ENCODE assay signal across 8 mouse cellular contexts in the genomic region with DNA sequence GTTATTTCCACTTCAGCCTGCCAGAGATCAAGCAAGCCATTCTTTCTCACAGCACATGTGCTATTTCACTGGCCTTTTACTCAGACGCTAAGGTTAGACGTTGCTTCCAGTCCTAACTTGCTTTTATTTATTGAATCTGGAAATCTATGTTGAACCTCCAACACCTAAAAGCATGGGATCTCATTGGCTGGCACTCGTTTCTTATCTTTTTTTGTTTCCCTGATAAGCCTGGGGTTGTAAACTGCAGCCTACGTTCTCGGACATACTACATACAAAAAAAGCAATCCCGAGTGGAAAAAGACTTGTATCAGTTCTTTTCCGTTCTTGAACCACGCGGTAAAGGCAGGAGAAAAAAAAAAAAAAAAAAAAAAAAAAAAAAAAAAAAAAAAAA. TPM values are rescaled to one million over a fixed set of nuclear protein-coding genes. Genes with fewer than 3 reads are reported as not detected.
DNase-seq lines count a peak whose midpoint lies in the region; ATAC-seq and TF ChIP-seq lines count a peak whose summit lies in the region.

No protein-coding gene starts in this region.

- peak overlapping the region; percentile 76 for H3K4me2 ChIP-seq in heart, embryonic 13.5 days
- H3K4me2 ChIP-seq in hindbrain, embryonic 11.5 days (replicated peaks; ENCODE audit: low read depth, low read length) = peak overlapping the region; percentile 54
- H3K4me2 ChIP-seq in midbrain, embryonic 13.5 days (replicated peaks) = peak overlapping the region; percentile 75

- TF ChIP-seq POLR2A in brain, embryonic 14.5 days (IDR thresholded peaks at IDR 0.05; ENCODE audit: borderline replicate concordance, extremely low read depth, insufficient read depth, insufficient read length, poor library complexity, severe bottlenecking) = no peak

- intact Hi-C loops in left cerebral cortex, postnatal 10 days (cut with DNase I) = loop anchor here (5.0 kb wide), 1 partner anchor 291 kb away; no protein-coding TSS in a partner anchor
- intact Hi-C loops in left cerebral cortex, postnatal 4 days (cut with DNase I) = no loop called here

- peaks cover 15% of the 10 kb centered on the region for H3K4me1 ChIP-seq in heart, embryonic 13.5 days
- no peaks in the 10 kb centered on the region for H3K4me1 ChIP-seq in hindbrain, embryonic 11.5 days (replicated peaks; ENCODE audit: control insufficient read depth, insufficient read depth, low read length)
- peaks cover 16% of the 10 kb centered on the region for H3K4me1 ChIP-seq in midbrain, embryonic 13.5 days (replicated peaks)

- WGBS in heart, embryonic 13.5 days = under 1% methylated on average over 9 of the region's 9 CpGs
- WGBS in hindbrain, embryonic 11.5 days = 7% methylated on average over 9 of the region's 9 CpGs
- 4% methylated on average over 9 of the region's 9 CpGs for WGBS in midbrain, embryonic 13.5 days

- no peak for DNase-seq in heart, adult 11 months
- DNase-seq in brain, embryonic 14.5 days (ENCODE audit: low read depth) = peak; percentile 31
- peak; percentile 36 for DNase-seq in hindbrain, embryonic 11.5 days (ENCODE audit: low spot score)
- DNase-seq in left cerebral cortex, postnatal 10 days (ENCODE audit: extremely low spot score in 1 of 2, low spot score in 2 of 2) = no peak
- DNase-seq in left cerebral cortex, postnatal 4 days = no peak
- DNase-seq in ovary, postnatal 14 days (ENCODE audit: low spot score) = no peak

- peak overlapping the region; percentile 94 for H3K4me3 ChIP-seq in heart, embryonic 13.5 days
- H3K4me3 ChIP-seq in hindbrain, embryonic 11.5 days (ENCODE audit: low read depth, low read length) = peak overlapping the region; percentile 85
- peak overlapping the region; percentile 75 for H3K4me3 ChIP-seq in midbrain, embryonic 13.5 days (replicated peaks)

- TF ChIP-seq CTCF in brain, embryonic 14.5 days (IDR thresholded peaks at IDR 0.05; ENCODE audit: borderline replicate concordance, extremely low read depth, insufficient read depth, insufficient read length) = no peak

- H3K27me3 ChIP-seq in heart, embryonic 13.5 days (replicated peaks) = no peaks in the 10 kb centered on the region
- H3K27me3 ChIP-seq in hindbrain, embryonic 11.5 days (ENCODE audit: control insufficient read depth, insufficient read depth, low read length) = no peaks in the 10 kb centered on the region
- H3K27me3 ChIP-seq in midbrain, embryonic 13.5 days = peaks cover 7% of the 10 kb centered on the region; the same call in 1 of the 2 replicates

- H3K9me3 ChIP-seq in heart, embryonic 13.5 days = peaks cover 10% of the 10 kb centered on the region; the same call in 1 of the 2 replicates
- no peaks in the 10 kb centered on the region for H3K9me3 ChIP-seq in hindbrain, embryonic 11.5 days (ENCODE audit: control insufficient read depth, low read length)
- no peaks in the 10 kb centered on the region for H3K9me3 ChIP-seq in midbrain, embryonic 13.5 days

- ATAC-seq in heart, embryonic 13.5 days (ENCODE audit: extremely low read depth, insufficient number of reproducible peaks, low FRiP score, low TSS enrichment) = no peak
- no peak for ATAC-seq in hindbrain, embryonic 11.5 days (ENCODE audit: low FRiP score)
- ATAC-seq in midbrain, embryonic 13.5 days = no peak

- no peak overlapping the region for H3K27ac ChIP-seq in heart, embryonic 13.5 days (replicated peaks)
- no peak overlapping the region for H3K27ac ChIP-seq in hindbrain, embryonic 11.5 days (ENCODE audit: low read depth, low read length)
- no peak overlapping the region for H3K27ac ChIP-seq in midbrain, embryonic 13.5 days

- peak overlapping the region; percentile 94 for H3K9ac ChIP-seq in heart, embryonic 13.5 days
- H3K9ac ChIP-seq in hindbrain, embryonic 11.5 days (ENCODE audit: low read depth, low read length) = peak overlapping the region; percentile 44
- peak overlapping the region; percentile 54 for H3K9ac ChIP-seq in midbrain, embryonic 13.5 days (replicated peaks)

- peaks cover 13% of the 10 kb centered on the region for H3K36me3 ChIP-seq in heart, embryonic 13.5 days
- no peaks in the 10 kb centered on the region for H3K36me3 ChIP-seq in hindbrain, embryonic 11.5 days (ENCODE audit: control insufficient read depth, insufficient read depth, low read length)
- peaks cover 12% of the 10 kb centered on the region for H3K36me3 ChIP-seq in midbrain, embryonic 13.5 days

RNA-seq across cellular contexts. Expression of gene Rnf219, which starts 1.0 kb away (rescaled TPM):
- 16.5 and 18.3 TPM in 2 replicates for polyA plus RNA-seq in heart, embryonic 13.5 days (2015; fragmentation: Nextera tagmentation; extraction: Ambion mirVana)
- polyA plus RNA-seq in brain, embryonic 14.5 days (2012; rRNA removed) = 12.4 and 16.2 TPM in 2 replicates
- polyA plus RNA-seq in hindbrain, embryonic 11.5 days (2014; fragmentation: Nextera tagmentation; extraction: Ambion mirVana) = 39.5 and 44.0 TPM in 2 replicates
- 40.1 and 43.5 TPM in 2 replicates for polyA plus RNA-seq in midbrain, embryonic 13.5 days (2015; fragmentation: Nextera tagmentation; extraction: Ambion mirVana)
- 10 to 100 TPM; 12.1 to 14.7 TPM for total RNA-seq in left cerebral cortex, postnatal 10 days (2021)
- 10 to 100 TPM; 22.6 to 24.1 TPM for total RNA-seq in left cerebral cortex, postnatal 4 days (2021)

RNA-seq across cellular contexts. Expression of gene Pou4f1, which starts 53.7 kb away (rescaled TPM):
- polyA plus RNA-seq in heart, embryonic 13.5 days (2015; fragmentation: Nextera tagmentation; extraction: Ambion mirVana) = 0.12 and 0.25 TPM in 2 replicates
- 12.7 and 28.4 TPM in 2 replicates for polyA plus RNA-seq in brain, embryonic 14.5 days (2012; rRNA removed)
- 56.5 and 71.1 TPM in 2 replicates for polyA plus RNA-seq in hindbrain, embryonic 11.5 days (2014; fragmentation: Nextera tagmentation; extraction: Ambion mirVana)
- 124 and 156 TPM in 2 replicates for polyA plus RNA-seq in midbrain, embryonic 13.5 days (2015; fragmentation: Nextera tagmentation; extraction: Ambion mirVana)
- total RNA-seq in left cerebral cortex, postnatal 10 days (2021) = under 1 TPM in 1 of 2 experiments, not detected in 1; 0.14 TPM
- under 1 TPM in 1 of 2 experiments, not detected in 1; 0.30 TPM for total RNA-seq in left cerebral cortex, postnatal 4 days (2021)

Comparison
In these comparisons a context has a peak if more than half of its experiments do, and no peak if none do; other contexts are left out.
1. H3K9ac ChIP-seq: peak in every context shown above with its lines; median percentile 94 in heart, embryonic 13.5 days; 54 in midbrain, embryonic 13.5 days; 44 in hindbrain, embryonic 11.5 days.
2. DNase-seq: peak in brain, embryonic 14.5 days (single experiment) and hindbrain, embryonic 11.5 days (single experiment); none in heart, adult 11 months (single experiment), left cerebral cortex, postnatal 10 days (0 of 2), left cerebral cortex, postnatal 4 days (single experiment) and ovary, postnatal 14 days (single experiment).
3. RNA of gene Pou4f1, which starts 53.7 kb away (polyA plus RNA-seq): 124 to 156 TPM in midbrain, embryonic 13.5 days, 56.5 to 71.1 TPM in hindbrain, embryonic 11.5 days and 12.7 to 28.4 TPM in brain, embryonic 14.5 days; 0.12 to 0.25 TPM in heart, embryonic 13.5 days; every median in the first group is over 10 times any median in the second.
4. Peak in every context shown above with its lines, with median percentiles within 50 percentile points of each other: H3K4me2 ChIP-seq and H3K4me3 ChIP-seq.